Mouse (Mus musculus) liver, adult 2 months (tissue): ENCODE measurements around the gene Ttc30a1.

Experiments used
- CTCF ChIP-seq: fragments of 200-500 bp; IDR thresholded peaks from 2 replicates; pipeline ENCODE4 v1.5.1; 2011; ENCODE audit warnings: low read depth, low read length, control low read depth
- POLR2A ChIP-seq: fragments of 200-500 bp; IDR thresholded peaks from 2 replicates; pipeline ENCODE4 v1.6.1; 2011; ENCODE audit warnings: low read length, control low read depth; ENCODE audit not compliant: insufficient read depth; ENCODE audit errors: extremely low read depth

DNA sequence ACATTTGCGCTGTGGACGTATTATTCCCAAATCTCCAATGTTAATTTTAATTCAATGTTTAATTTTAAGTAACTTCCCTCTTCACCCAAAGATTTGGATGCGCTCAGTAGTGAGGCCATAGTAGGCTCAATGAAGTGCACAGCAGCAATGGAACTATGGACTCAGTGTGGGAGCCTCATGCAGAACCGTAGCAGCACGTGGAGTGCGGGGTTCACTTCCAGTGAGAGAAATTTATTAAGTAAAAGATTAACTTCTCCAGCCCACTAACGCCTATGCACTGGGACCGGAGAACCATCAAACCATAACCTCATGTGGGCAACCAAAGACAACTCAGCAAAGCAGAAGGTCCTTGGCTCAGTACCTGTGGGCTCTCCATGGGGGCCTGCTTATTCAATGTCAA, 34.4 kb upstream of the Ttc30a1 start:
- TF ChIP-seq POLR2A (no peak), CTCF (no peak)
